Mouse (Mus musculus) Patski (cell line): Measurements from ENCODE around the gene Tbx2. TPM values are rescaled to one million over a fixed set of nuclear protein-coding genes. Genes with fewer than 3 reads are reported as not detected.

Experiments used
- ATAC-seq: fragments of 100-300 bp; one replicate; pipeline ENCODE4 v1.8.0; 2021
- CTCF ChIA-PET: fragments of 350-600 bp; sonication (Branson Sonifier 250); formaldehyde crosslinking; loops from one replicate; lab custom pipeline; 2022; ENCODE audit warnings: inconsistent platforms; lab: Charles Lee
- POLR2A ChIA-PET: fragments of 350-600 bp; sonication (Branson Sonifier 250); formaldehyde crosslinking; loops from one replicate; lab custom pipeline; 2022; ENCODE audit warnings: antibody characterized with exemption, inconsistent platforms; lab: Charles Lee
- DNase-seq: peaks from one replicate; pipeline ENCODE4 v3.0.0-alpha.2; 2011; ENCODE audit warnings: low read depth, low spot score
- H3K27me3 ChIP-seq: fragments of 371-371 bp; one replicate; pipeline ENCODE4 v1.5.1; 2021
- CTCF ChIP-seq: fragments of 100-300 bp; IDR thresholded peaks from one replicate; pipeline ENCODE4 v1.5.1; 2021
- in situ Hi-C: fragments of 300-500 bp; cut with MboI; formaldehyde crosslinking; loops from 3 replicates; pipeline ENCODE4 v1.11.1; 2018; ENCODE audit warnings: low pct_unique_long_range_greater_than_20kb, mixed read lengths
- polyA plus RNA-seq: library from polyadenylated mRNA; unstranded; gene quantifications from one replicate; pipeline ENCODE4 v1.2.3, GENCODE M21; 2021

Gene Tbx2
- polyA plus RNA-seq, 1 experiment from 2014 or later = 1.8 TPM

GRCm38 (mm10) chr11:85833081-85833521 is 750 bp downstream of the Tbx2 start:
- peak; percentile 28 for ATAC-seq
- H3K27me3 ChIP-seq = no peaks in the 10 kb centered on the region
- CTCF ChIA-PET = no interaction called here
- in situ Hi-C loops = no loop called here
- DNase-seq = no peak
- no peak for TF ChIP-seq CTCF
- POLR2A ChIA-PET = no interaction called here

DNA sequence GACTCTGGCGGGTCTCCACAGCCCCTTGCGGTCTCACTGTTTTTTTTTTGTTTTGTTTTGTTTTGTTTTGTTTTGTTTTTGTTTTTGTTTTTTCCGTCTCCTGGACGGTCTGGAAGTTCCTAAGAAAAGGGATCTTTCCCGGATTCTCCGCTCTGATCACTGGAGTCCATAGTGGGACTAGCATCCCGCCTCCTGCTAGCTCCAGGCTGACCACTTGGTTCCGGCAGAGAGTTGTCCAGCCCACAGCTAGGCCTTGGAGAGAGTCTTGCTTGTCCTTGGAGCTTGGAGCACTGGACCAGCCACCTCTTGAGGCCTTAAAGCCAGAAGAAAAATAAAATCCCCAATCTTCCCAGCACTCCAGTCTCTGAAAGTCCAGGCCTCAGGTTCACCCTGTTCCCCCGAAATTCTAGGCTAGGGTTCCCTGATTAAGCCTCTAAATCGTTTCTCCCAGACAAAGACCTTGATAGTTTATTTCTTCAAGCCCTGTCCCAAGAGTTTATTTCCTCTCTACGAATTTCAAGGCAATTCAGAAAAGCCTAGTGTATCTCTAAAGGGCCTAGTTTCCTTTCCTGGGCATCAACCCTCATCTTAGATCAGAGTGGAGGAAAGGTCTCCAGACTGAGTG is 1.5 kb downstream of the Tbx2 start:
- ATAC-seq = no peak
- in situ Hi-C loops = no loop called here
- CTCF ChIA-PET = no interaction called here
- no peak for TF ChIP-seq CTCF
- DNase-seq = no peak
- POLR2A ChIA-PET = interaction anchor here (0.7 kb wide), 1 partner anchor 373 kb away, joined by 3 read pairs; no protein-coding TSS in a partner anchor
- H3K27me3 ChIP-seq = no peaks in the 10 kb centered on the region

GRCm38 (mm10) chr11:85834386-85834931 is 2.1 kb downstream of the Tbx2 start:
- ChIA-PET POLR2A (interaction anchor here (0.7 kb wide), 1 partner anchor 373 kb away, joined by 3 read pairs; no protein-coding TSS in a partner anchor), CTCF (no interaction called here)
- DNase-seq (no peak), ATAC-seq (no peak)
- no peak for TF ChIP-seq CTCF
- in situ Hi-C loops = no loop called here
- no peaks in the 10 kb centered on the region for H3K27me3 ChIP-seq

DNA sequence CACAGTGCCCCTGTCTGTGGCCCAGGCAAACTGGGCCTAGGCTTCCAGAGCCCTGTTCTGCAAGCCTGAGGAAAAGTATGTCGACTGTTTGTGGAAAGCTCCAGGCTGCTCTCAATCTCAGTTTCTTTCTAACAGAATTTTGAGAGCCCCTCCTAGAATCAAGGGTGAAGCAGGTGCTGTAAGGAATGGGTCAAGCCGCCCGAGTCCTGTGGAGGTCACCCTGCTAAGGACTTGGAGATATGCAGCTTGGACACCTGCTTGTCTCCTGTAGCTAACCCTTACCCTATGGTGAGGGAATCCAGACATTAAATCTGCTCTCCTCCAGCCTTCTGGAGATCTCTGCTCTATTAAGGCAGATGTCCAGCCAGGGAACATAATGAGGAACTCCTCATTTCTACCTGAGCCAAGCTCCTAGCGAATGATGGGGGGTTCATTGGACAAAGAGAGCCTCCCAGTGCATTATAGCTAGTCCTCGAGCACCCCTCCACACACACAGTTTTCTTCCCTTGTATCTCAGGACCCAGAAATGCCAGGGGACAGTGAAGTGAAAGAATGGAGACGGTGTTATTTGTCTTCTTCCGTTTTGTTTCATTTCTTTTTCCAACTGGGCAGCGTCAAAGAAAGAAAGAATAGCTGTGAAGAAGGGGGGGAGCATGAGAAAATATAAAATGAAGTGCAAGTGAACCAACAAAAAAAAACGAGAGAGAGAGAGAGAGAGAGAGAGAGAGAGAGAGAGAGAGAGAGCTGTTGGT is 2.8 kb downstream of the Tbx2 start:
- CTCF ChIA-PET = no interaction called here
- no peak for ATAC-seq

GRCm38 (mm10) chr11:85835753-85836522 is 3.6 kb downstream of the Tbx2 start:
- ChIA-PET POLR2A (interaction anchor here (1.1 kb wide), 1 partner anchor 10 kb away, joined by 3 read pairs; no protein-coding TSS in a partner anchor), CTCF (no interaction called here)
- in situ Hi-C loops = loop anchor here (5.0 kb wide), 1 partner anchor 454 kb away; no protein-coding TSS in a partner anchor
- no peak for TF ChIP-seq CTCF
- no peak for DNase-seq
- no peak for ATAC-seq
- no peaks in the 10 kb centered on the region for H3K27me3 ChIP-seq

More for the DNA sequence above, 2.8 kb downstream of the Tbx2 start:
- H3K27me3 ChIP-seq = no peaks in the 10 kb centered on the region
- TF ChIP-seq CTCF = no peak
- POLR2A ChIA-PET = interaction anchor here (1.1 kb wide), 1 partner anchor 10 kb away, joined by 3 read pairs; no protein-coding TSS in a partner anchor
- in situ Hi-C loops = loop anchor here (5.0 kb wide), 1 partner anchor 453 kb away; no protein-coding TSS in a partner anchor
- DNase-seq = no peak

- no peaks in the 10 kb centered on the region for H3K27me3 ChIP-seq
- POLR2A ChIA-PET = no interaction called here
- TF ChIP-seq CTCF = no peak
- in situ Hi-C loops = loop anchor here (5.0 kb wide), 1 partner anchor 454 kb away; no protein-coding TSS in a partner anchor
- ATAC-seq = no peak
- DNase-seq = no peak
- CTCF ChIA-PET = no interaction called here
Observed at GRCm38 (mm10) chr11:85836523-85837290, 4.4 kb downstream of the Tbx2 start.

GRCm38 (mm10) chr11:85837291-85837647 is 4.9 kb downstream of the Tbx2 start:
- POLR2A ChIA-PET = no interaction called here
- no peak for DNase-seq
- ATAC-seq = no peak
- in situ Hi-C loops = loop anchor here (5.0 kb wide), 1 partner anchor 455 kb away; no protein-coding TSS in a partner anchor
- TF ChIP-seq CTCF = no peak
- CTCF ChIA-PET = no interaction called here
- no peaks in the 10 kb centered on the region for H3K27me3 ChIP-seq

- POLR2A ChIA-PET = no interaction called here
- DNase-seq = no peak
- in situ Hi-C loops = loop anchor here (5.0 kb wide), 1 partner anchor 456 kb away; no protein-coding TSS in a partner anchor
- no peak for ATAC-seq
- TF ChIP-seq CTCF = no peak
- CTCF ChIA-PET = no interaction called here
- no peaks in the 10 kb centered on the region for H3K27me3 ChIP-seq
Observed at GRCm38 (mm10) chr11:85837648-85838423, 5.5 kb downstream of the Tbx2 start.
